Comparison of ENCODE assay signal across 8 mouse cellular contexts in genomic region chr3:60503196-60503595, GRCm38 (mm10). TPM values are rescaled to one million over a fixed set of nuclear protein-coding genes. Genes with fewer than 3 reads are reported as not detected.
DNase-seq lines count a peak whose midpoint lies in the region; ATAC-seq lines count a peak whose summit lies in the region.

No protein-coding gene starts in this region.

- H3K27ac ChIP-seq in hindbrain, embryonic 12.5 days, result no peak overlapping the region
- H3K27ac ChIP-seq in midbrain, embryonic 14.5 days (replicated peaks; ENCODE audit: low read depth, low read length), result no peak overlapping the region

- no peaks in the 10 kb centered on the region for H3K36me3 ChIP-seq in hindbrain, embryonic 12.5 days
- H3K36me3 ChIP-seq in midbrain, embryonic 14.5 days (ENCODE audit: control insufficient read depth, insufficient read depth, low read length), result no peaks in the 10 kb centered on the region

- no peak overlapping the region for H3K4me3 ChIP-seq in hindbrain, embryonic 12.5 days
- no peak overlapping the region for H3K4me3 ChIP-seq in midbrain, embryonic 14.5 days (replicated peaks; ENCODE audit: low read depth, low read length)

- peak overlapping the region; percentile 70 for H3K4me2 ChIP-seq in hindbrain, embryonic 12.5 days (replicated peaks)
- peak overlapping the region; percentile 72 for H3K4me2 ChIP-seq in midbrain, embryonic 14.5 days (ENCODE audit: low read length)

- no peak overlapping the region for H3K9ac ChIP-seq in hindbrain, embryonic 12.5 days
- no peak overlapping the region for H3K9ac ChIP-seq in midbrain, embryonic 14.5 days (replicated peaks; ENCODE audit: low read length)

- ATAC-seq in hindbrain, embryonic 12.5 days (ENCODE audit: low FRiP score), result no peak
- ATAC-seq in midbrain, embryonic 14.5 days (ENCODE audit: low FRiP score, low TSS enrichment), result no peak

- H3K4me1 ChIP-seq in hindbrain, embryonic 12.5 days, result peaks cover 30% of the 10 kb centered on the region
- H3K4me1 ChIP-seq in midbrain, embryonic 14.5 days (ENCODE audit: control insufficient read depth, insufficient read depth, low read length), result peaks cover 21% of the 10 kb centered on the region

- no peaks in the 10 kb centered on the region for H3K27me3 ChIP-seq in hindbrain, embryonic 12.5 days
- H3K27me3 ChIP-seq in midbrain, embryonic 14.5 days (ENCODE audit: control insufficient read depth, insufficient read depth, low read length), result no peaks in the 10 kb centered on the region

- DNase-seq in frontal cortex, adult 2 months (ENCODE audit: extremely low spot score in 1 of 2, low spot score in 1 of 2), result peak; percentile 19 to 63
- no peak for DNase-seq in frontal cortex, postnatal 10 days (ENCODE audit: low spot score in 2 of 2)
- peak; percentile 64 for DNase-seq in right cerebral cortex, adult 18-20 months
- DNase-seq in right cerebral cortex, postnatal 10 days (ENCODE audit: low spot score in 2 of 2), result no peak
- DNase-seq in midbrain, embryonic 14.5 days, result peak; percentile 7
- DNase-seq in thymus, postnatal 25 days, result no peak
- DNase-seq in kidney, adult 8-10 months, result no peak

- H3K9me3 ChIP-seq in hindbrain, embryonic 12.5 days (replicated peaks), result no peaks in the 10 kb centered on the region
- no peaks in the 10 kb centered on the region for H3K9me3 ChIP-seq in midbrain, embryonic 14.5 days (ENCODE audit: control insufficient read depth, low read length)

- WGBS in hindbrain, embryonic 12.5 days, result 69% methylated on average over 7 of the region's 7 CpGs
- 69% methylated on average over 7 of the region's 7 CpGs for WGBS in midbrain, embryonic 14.5 days

RNA-seq across cellular contexts. Expression of gene Mbnl1, which starts 30.6 kb away (rescaled TPM):
- 33.8 and 39.7 TPM in 2 replicates for polyA plus RNA-seq in frontal cortex, adult 2 months (2012; rRNA removed)
- 46.9 and 56.2 TPM in 2 replicates for polyA plus RNA-seq in hindbrain, embryonic 12.5 days (2016; fragmentation: Nextera tagmentation; extraction: Ambion mirVana)
- 58.0 and 66.8 TPM in 2 replicates for polyA plus RNA-seq in midbrain, embryonic 14.5 days (2014; fragmentation: Nextera tagmentation; extraction: Ambion mirVana)

Comparison
In these comparisons a context has a peak if more than half of its experiments do, and no peak if none do; other contexts are left out.
1. DNase-seq: peak in frontal cortex, adult 2 months (2 of 2), right cerebral cortex, adult 18-20 months (single experiment) and midbrain, embryonic 14.5 days (single experiment); none in frontal cortex, postnatal 10 days (0 of 2), right cerebral cortex, postnatal 10 days (0 of 2), thymus, postnatal 25 days (single experiment) and kidney, adult 8-10 months (0 of 2).